Mouse (Mus musculus) hindbrain, embryonic 10.5 days (tissue): ENCODE results near the gene Atf3. TPM values are rescaled to one million over a fixed set of nuclear protein-coding genes. Genes with fewer than 3 reads are reported as not detected.
A peak's percentile ranks its signal among the peaks of the same experiment; 100 is the strongest.

Experiments used
- DNase-seq: peaks from one replicate; pipeline ENCODE4 v3.0.0-alpha.2; 2017; ENCODE audit warnings: low spot score
- H3K27ac ChIP-seq: fragments of 300-500 bp; sonication (generic); 2 replicates; pipeline ENCODE4 v1.5.1; 2016; ENCODE audit warnings: mild to moderate bottlenecking, moderate library complexity
- H3K27me3 ChIP-seq: fragments of 300-500 bp; sonication (generic); 2 replicates; pipeline ENCODE4 v1.6.1; 2016; ENCODE audit warnings: mild to moderate bottlenecking; ENCODE audit not compliant: poor library complexity, insufficient read depth, severe bottlenecking
- H3K36me3 ChIP-seq: fragments of 300-500 bp; sonication (generic); 2 replicates; pipeline ENCODE4 v1.6.1; 2016; ENCODE audit warnings: mild to moderate bottlenecking, moderate library complexity
- H3K4me1 ChIP-seq: fragments of 300-500 bp; sonication (generic); replicated peaks from 2 replicates; pipeline ENCODE4 v1.6.1; 2016; ENCODE audit warnings: mild to moderate bottlenecking
- H3K4me3 ChIP-seq: fragments of 300-500 bp; sonication (generic); 2 replicates; pipeline ENCODE4 v1.5.1; 2016; ENCODE audit warnings: mild to moderate bottlenecking, moderate library complexity
- H3K9me3 ChIP-seq: fragments of 300-500 bp; sonication (generic); 2 replicates; pipeline ENCODE4 v1.6.1; 2016; ENCODE audit warnings: mild to moderate bottlenecking, moderate library complexity
- WGBS: fragments of 180-500 bp; shearing (Covaris S2); methylation state at CpG from one replicate; pipeline ENCODE4 v1.1.7; 2016; 5-methylcytosine and 5-hydroxymethylcytosine counted together
- polyA plus RNA-seq: library from polyadenylated mRNA; unstranded; fragments of >200 nt; fragmentation: Nextera tagmentation; extraction: Ambion mirVana; gene quantifications from 2 replicates; pipeline ENCODE4 v1.2.1, GENCODE M21; 2016

Gene Atf3
- polyA plus RNA-seq, 1 experiment from 2014 or later: 2.4 TPM

DNA sequence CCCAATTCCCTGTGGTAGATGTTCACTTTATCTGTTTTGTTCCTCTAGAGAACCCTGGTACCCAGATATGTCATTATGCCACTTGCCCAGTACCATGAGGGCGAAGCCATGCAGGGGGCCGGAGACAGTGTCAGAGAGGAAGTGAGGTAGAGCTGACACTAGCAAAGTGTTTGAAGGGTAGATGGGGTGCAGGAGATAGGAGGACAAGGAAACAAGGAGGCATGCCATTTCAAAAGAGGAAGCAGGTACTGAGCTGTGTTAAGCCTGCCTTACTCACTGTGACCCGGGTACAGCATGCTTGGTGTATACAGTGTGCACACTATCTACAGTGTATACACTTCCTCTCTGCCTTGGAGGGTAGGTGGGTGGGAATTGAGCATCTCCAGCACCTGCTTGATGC lies 32.1 kb upstream of the Atf3 start:
- Histone ChIP-seq H3K9me3 (peaks cover 10% of the 10 kb centered on the region; the same call in 1 of the 2 replicates), H3K36me3 (peaks cover 9% of the 10 kb centered on the region), H3K4me1 (peaks cover 5% of the 10 kb centered on the region), H3K4me3 (no peak overlapping the region), H3K27ac (no peak overlapping the region), H3K27me3 (no peaks in the 10 kb centered on the region)
- no peak for DNase-seq
- 93% methylated on average over 3 of the region's 3 CpGs for WGBS

DNA sequence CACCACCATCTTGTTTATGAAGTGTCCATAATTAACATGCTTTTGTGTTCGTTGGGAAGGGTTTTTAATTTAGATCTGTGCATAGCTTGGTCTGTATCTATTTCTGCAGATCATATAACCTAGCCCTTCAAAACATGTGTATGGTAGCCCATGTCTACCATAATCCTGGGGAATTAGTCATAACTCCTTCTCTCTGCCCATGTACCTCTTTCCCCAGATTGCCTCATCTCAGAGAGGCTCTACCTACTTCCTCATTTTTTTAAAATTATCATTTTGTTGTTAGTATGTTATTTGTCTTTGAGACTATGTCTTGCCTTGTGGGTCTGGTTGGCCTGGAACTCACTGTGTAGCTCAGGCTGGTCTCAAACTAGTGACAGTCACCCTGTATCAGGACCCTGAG lies 30.6 kb upstream of the Atf3 start:
- WGBS: 77% methylated on average over 1 of the region's 1 CpGs
- Histone ChIP-seq H3K27me3 (no peaks in the 10 kb centered on the region), H3K4me3 (no peak overlapping the region), H3K4me1 (no peaks in the 10 kb centered on the region), H3K27ac (no peak overlapping the region), H3K9me3 (peaks cover 10% of the 10 kb centered on the region; the same call in 1 of the 2 replicates), H3K36me3 (peaks cover 9% of the 10 kb centered on the region)
- DNase-seq: no peak

DNA sequence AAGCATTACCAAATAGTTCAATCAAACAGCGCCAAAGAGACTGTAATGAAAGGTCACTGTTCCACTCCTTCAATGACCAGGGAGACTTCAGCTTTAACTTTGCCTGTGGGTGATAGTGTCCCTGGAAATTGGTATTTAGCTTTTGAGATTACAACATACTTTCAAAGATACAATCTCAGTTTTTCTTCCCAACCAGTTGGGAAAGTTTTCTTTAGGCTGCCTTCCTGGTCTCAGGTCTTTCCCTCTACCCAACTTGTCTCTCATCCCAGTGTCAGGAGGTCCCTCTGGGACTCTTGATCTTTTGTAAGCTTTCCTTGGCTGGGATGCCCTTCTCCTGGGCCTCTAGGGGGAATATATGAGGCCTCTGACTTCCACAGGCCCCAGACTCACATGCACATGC lies 29.7 kb upstream of the Atf3 start:
- no peak for DNase-seq
- H3K27me3 ChIP-seq: no peaks in the 10 kb centered on the region
- no peak overlapping the region for H3K4me3 ChIP-seq
- peaks cover 10% of the 10 kb centered on the region; the same call in 1 of the 2 replicates for H3K9me3 ChIP-seq
- H3K4me1 ChIP-seq: no peaks in the 10 kb centered on the region
- 95% methylated on average over 1 of the region's 1 CpGs for WGBS
- no peak overlapping the region for H3K27ac ChIP-seq
- H3K36me3 ChIP-seq: peaks cover 9% of the 10 kb centered on the region

DNA sequence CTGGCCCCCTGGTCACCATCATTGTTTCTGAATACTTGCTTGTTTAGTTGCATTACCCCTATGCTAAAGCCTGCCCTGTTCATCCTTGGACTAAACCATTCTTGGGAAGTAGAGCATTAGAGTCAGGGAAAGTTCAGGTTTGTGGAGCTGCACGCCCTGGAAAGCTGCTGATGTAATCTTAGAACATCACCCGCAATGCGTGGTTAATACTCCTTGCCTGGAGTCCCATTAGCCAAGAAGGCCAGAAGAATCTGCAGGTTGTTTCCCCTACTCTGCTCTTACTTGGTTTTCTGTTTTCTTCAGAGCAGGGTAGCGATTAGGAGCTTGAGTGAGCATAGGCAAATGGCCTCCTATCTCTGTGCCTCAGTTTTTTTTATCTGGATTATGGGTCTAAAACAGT lies 26.0 kb upstream of the Atf3 start:
- DNase-seq: no peak
- Histone ChIP-seq H3K27me3 (no peaks in the 10 kb centered on the region), H3K4me1 (no peaks in the 10 kb centered on the region), H3K4me3 (no peak overlapping the region), H3K9me3 (peaks cover 10% of the 10 kb centered on the region; the same call in 1 of the 2 replicates), H3K36me3 (peaks cover 9% of the 10 kb centered on the region), H3K27ac (no peak overlapping the region)
- 92% methylated on average over 4 of the region's 4 CpGs for WGBS

DNA sequence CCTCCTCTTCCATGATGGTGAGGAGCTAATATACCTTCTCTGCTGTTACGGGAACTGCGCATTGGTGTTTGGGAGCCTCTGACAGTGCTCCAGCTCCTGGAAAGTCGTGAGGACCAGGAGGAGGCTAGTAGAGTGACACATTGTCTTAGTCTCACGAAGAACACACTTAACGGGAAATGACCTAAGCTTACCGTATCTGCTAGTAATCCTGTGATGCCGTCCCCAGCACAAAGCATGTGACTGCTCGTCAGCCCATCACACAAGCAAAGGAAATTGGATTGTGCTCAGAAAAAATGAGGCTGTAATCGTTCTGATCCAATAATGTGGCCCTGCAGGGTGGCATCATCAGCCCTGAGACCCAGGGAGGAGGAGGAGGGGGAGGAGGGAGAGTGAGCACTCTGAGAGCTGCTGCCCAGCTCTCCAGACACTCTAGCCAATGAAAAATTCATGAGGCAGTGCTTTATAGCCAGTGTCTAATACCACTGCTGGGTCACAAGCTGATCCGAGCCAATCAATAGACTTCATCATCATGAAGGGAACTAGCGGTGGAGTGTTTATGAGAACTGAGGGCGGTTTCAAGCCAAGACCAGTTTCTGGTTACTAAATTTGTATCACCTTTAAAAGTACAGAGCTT lies 24.3 kb upstream of the Atf3 start:
- H3K9me3 ChIP-seq: peaks cover 10% of the 10 kb centered on the region; the same call in 1 of the 2 replicates
- 0 out of 2 replicates have a peak overlapping the region, but pooled peaks have one; percentile 2 for H3K27ac ChIP-seq
- no peak overlapping the region for H3K4me3 ChIP-seq
- WGBS: 81% methylated on average over 12 of the region's 12 CpGs
- H3K27me3 ChIP-seq: no peaks in the 10 kb centered on the region
- H3K36me3 ChIP-seq: peaks cover 9% of the 10 kb centered on the region
- no peaks in the 10 kb centered on the region for H3K4me1 ChIP-seq
- DNase-seq: peak; percentile 26

DNA sequence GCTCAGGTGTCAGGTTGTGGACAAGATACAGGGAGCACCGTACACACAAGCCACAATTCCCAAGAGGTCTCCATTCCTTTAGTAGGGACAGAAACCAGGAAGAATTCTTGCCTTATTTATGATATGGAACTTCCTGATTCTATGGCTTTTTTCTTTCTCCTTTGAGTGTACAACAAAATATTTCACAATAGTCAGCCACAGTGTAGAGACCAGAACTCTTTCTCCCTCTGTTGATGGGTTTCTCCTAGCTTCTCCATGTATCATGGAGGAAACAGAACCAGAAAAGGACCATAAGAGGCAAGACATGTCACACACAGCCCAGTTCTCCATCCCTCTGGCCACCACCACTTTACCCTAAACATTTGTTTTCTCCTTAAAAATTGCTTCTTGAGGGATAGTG lies 23.7 kb upstream of the Atf3 start:
- no peak overlapping the region for H3K27ac ChIP-seq
- 92% methylated on average over 1 of the region's 1 CpGs for WGBS
- peaks cover 6% of the 10 kb centered on the region; the same call in 1 of the 2 replicates for H3K9me3 ChIP-seq
- H3K4me1 ChIP-seq: no peaks in the 10 kb centered on the region
- DNase-seq: no peak
- H3K4me3 ChIP-seq: no peak overlapping the region
- H3K27me3 ChIP-seq: no peaks in the 10 kb centered on the region
- peaks cover 7% of the 10 kb centered on the region for H3K36me3 ChIP-seq

DNA sequence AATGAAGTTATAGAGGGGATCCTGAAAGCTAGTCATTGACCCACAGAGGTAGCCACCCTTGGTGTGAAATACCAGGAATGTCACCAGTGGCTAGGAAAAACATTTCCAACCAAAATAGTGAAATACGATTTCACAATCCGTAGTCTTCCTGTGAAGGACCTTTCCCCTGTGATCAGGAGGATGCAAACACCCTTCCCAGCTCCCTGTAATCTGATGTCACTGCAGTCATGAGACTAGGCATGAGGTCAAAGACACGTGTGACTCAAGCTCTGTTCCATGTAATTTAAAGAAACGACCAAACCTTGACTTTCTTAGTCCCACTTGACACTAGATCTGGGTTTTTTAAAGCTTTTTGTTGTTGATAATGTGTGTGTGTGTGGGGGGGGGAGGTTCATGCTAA lies 21.8 kb upstream of the Atf3 start:
- Histone ChIP-seq H3K4me1 (no peaks in the 10 kb centered on the region), H3K9me3 (no peaks in the 10 kb centered on the region), H3K27ac (no peak overlapping the region), H3K4me3 (no peak overlapping the region), H3K27me3 (no peaks in the 10 kb centered on the region), H3K36me3 (no peaks in the 10 kb centered on the region)
- no peak for DNase-seq
- 85% methylated on average over 4 of the region's 4 CpGs for WGBS

DNA sequence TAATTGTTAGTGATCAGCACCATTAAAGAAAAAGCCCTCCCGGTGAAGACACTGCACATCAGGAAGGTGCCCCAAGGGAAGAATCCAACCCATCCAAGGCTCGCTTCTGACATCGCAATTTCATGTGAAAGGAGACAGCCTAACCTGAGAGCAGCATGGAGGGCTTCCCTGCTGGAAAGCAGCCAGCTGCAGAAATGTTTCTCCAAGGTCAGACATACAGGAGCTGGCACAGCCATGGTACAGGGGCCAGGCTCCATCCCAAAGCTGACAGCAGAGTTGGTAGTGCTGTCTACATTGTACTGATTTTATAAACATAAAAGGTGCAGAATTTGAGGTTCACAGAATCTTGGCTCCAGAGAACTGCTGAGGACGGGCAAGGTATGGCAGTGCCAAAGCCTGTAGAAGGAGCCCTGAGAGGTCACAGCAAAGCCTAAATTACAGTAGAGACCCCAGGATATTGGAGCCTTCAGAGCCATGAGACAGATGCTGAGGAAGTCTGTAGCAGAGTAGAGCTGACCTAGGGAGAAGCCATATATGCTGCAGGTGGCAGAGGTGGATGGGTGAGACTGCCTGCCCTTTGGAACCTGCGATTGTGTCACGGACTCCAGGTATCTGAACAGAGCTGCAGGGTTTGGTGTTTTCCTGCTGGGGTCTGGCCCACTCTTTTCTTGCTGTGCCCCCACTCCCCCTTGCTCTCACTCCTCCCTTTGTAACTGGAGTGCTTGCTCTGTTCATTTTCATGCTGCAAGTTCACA lies 18.1 kb upstream of the Atf3 start:
- H3K9me3 ChIP-seq: peaks cover 8% of the 10 kb centered on the region; the same call in 1 of the 2 replicates
- 87% methylated on average over 6 of the region's 6 CpGs for WGBS
- no peak for DNase-seq
- H3K4me3 ChIP-seq: no peak overlapping the region
- H3K27me3 ChIP-seq: no peaks in the 10 kb centered on the region
- no peak overlapping the region for H3K27ac ChIP-seq
- H3K4me1 ChIP-seq: no peaks in the 10 kb centered on the region
- H3K36me3 ChIP-seq: 0 out of 2 replicates have a peak, but pooled peaks cover 8% of the 10 kb centered on the region

DNA sequence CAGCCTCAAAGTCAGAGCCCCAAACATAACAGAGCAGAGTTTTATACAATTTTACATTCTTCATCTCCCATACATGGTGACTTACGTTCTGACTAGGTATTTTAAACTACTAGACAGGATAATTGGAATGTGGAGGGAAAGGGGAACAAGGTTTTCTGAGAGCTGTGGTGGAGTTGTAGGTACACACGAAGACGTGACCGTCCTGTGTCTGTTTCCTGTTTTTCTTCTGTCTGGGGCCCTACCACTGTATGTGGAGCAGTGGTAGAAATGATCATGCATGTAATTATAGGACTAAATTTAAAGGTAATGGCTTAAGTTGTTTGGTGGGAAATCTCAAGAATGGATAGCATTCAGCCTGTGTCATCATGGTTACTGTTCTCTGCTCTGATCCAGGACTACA lies 17.0 kb upstream of the Atf3 start:
- Histone ChIP-seq H3K27me3 (no peaks in the 10 kb centered on the region), H3K4me3 (no peak overlapping the region), H3K36me3 (0 out of 2 replicates have a peak, but pooled peaks cover 8% of the 10 kb centered on the region), H3K9me3 (peaks cover 8% of the 10 kb centered on the region; the same call in 1 of the 2 replicates), H3K27ac (no peak overlapping the region), H3K4me1 (no peaks in the 10 kb centered on the region)
- WGBS: 91% methylated on average over 4 of the region's 4 CpGs
- no peak for DNase-seq

DNA sequence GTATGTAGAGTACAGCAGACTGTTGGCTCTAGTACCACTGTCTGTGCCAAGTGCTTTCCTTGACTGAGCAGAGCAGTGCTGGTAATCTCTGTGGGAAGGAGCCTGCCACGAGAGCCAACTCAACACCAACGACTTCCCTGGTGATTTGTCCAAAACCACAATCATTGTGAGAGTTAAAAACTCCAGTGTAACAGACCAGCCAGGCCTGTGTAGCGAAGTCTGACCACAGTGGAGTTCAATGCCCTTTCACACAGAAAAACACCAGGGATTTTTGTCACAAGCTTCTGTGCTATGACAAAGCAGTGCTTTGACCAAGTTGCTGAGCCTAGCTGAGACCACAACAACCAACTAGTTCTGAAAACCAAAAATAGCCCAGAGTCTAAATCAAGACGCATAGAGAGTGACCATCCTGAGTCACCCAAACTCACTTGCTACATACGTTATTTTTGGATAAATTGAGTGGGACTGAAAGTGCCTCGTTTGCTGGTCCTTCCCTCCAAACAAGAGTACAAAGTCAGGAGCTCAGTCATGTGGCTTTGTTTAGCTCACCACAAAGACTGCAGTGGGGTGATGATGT lies 12.6 kb upstream of the Atf3 start:
- 0 out of 2 replicates have a peak, but pooled peaks cover 8% of the 10 kb centered on the region for H3K36me3 ChIP-seq
- peaks cover 3% of the 10 kb centered on the region for H3K4me1 ChIP-seq
- no peak for DNase-seq
- 84% methylated on average over 6 of the region's 6 CpGs for WGBS
- no peak overlapping the region for H3K4me3 ChIP-seq
- H3K27ac ChIP-seq: no peak overlapping the region
- no peaks in the 10 kb centered on the region for H3K27me3 ChIP-seq
- peaks cover 8% of the 10 kb centered on the region; the same call in 1 of the 2 replicates for H3K9me3 ChIP-seq

DNA sequence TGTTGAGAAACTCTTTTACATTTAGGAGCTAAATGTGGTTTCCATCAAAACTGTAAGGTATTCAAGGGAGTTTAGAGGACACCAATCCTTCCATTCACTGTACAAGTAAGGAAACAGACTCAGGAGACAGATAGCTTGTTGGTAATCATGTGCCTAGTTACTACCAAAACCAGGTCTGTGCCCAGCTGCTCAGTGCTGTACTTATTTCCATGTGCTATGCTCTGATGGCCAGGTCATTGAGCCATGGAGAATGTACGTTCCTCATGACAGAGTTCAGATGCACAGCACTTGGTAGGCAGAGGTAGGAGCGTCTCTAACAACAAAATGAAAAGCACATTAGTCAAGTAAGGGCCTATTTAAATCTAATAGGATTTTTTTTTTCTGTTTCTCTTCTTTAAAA lies 8.7 kb upstream of the Atf3 start:
- Histone ChIP-seq H3K27ac (no peak overlapping the region), H3K27me3 (no peaks in the 10 kb centered on the region), H3K4me1 (peaks cover 21% of the 10 kb centered on the region), H3K36me3 (no peaks in the 10 kb centered on the region), H3K4me3 (no peak overlapping the region), H3K9me3 (peaks cover 4% of the 10 kb centered on the region; the same call in 1 of the 2 replicates)
- WGBS: 92% methylated on average over 2 of the region's 2 CpGs
- DNase-seq: no peak

DNA sequence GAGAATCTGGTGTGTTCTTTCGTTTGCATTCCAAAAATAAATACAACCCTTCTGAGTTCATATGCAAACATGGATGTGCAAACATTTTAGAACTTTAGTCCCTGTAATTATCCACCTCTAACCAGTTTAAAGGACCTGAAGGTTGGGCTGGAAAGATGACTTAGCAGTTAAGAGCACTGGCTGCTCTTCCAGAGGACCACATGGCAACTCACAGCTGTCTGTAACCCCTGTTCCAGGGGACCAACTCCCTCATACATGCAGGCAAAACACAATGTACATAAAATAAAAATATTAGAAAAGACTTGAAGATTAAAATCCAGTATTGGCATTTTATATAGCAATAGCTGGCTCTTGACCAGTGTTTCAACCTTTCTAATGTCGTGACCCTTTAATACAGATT lies 7.9 kb upstream of the Atf3 start:
- H3K27me3 ChIP-seq: no peaks in the 10 kb centered on the region
- H3K4me1 ChIP-seq: peaks cover 21% of the 10 kb centered on the region
- no peaks in the 10 kb centered on the region for H3K36me3 ChIP-seq
- no peaks in the 10 kb centered on the region for H3K9me3 ChIP-seq
- no peak overlapping the region for H3K27ac ChIP-seq
- 96% methylated on average over 2 of the region's 2 CpGs for WGBS
- no peak for DNase-seq
- no peak overlapping the region for H3K4me3 ChIP-seq
